Mouse (Mus musculus): ENCODE measurements around the gene Rassf5. TPM values are rescaled to one million over a fixed set of nuclear protein-coding genes. Genes with fewer than 3 reads are reported as not detected.

Gene Rassf5
- polyA plus RNA-seq, 1 experiment, result not detected

GRCm38 (mm10) chr1:131141449-131141848 lies 103.6 kb downstream of the Rassf5 start:
- Histone ChIP-seq H3K4me1 (ENCODE audit: control insufficient read depth) (peaks cover 38% of the 10 kb centered on the region), H3K4me3 (replicated peaks) (no peak overlapping the region), H3K9me3 (ENCODE audit: control insufficient read depth, low read length) (no peaks in the 10 kb centered on the region), H3K27me3 (ENCODE audit: control insufficient read depth) (no peaks in the 10 kb centered on the region), H3K36me3 (ENCODE audit: control insufficient read depth) (peaks cover under 1% of the 10 kb centered on the region; the same call in 1 of the 2 replicates)
- TF ChIP-seq TAL1 (IDR thresholded peaks at IDR 0.05; ENCODE audit: low read length) (no peak), GATA1 (IDR thresholded peaks at IDR 0.05; ENCODE audit: low read length) (no peak)

DNA sequence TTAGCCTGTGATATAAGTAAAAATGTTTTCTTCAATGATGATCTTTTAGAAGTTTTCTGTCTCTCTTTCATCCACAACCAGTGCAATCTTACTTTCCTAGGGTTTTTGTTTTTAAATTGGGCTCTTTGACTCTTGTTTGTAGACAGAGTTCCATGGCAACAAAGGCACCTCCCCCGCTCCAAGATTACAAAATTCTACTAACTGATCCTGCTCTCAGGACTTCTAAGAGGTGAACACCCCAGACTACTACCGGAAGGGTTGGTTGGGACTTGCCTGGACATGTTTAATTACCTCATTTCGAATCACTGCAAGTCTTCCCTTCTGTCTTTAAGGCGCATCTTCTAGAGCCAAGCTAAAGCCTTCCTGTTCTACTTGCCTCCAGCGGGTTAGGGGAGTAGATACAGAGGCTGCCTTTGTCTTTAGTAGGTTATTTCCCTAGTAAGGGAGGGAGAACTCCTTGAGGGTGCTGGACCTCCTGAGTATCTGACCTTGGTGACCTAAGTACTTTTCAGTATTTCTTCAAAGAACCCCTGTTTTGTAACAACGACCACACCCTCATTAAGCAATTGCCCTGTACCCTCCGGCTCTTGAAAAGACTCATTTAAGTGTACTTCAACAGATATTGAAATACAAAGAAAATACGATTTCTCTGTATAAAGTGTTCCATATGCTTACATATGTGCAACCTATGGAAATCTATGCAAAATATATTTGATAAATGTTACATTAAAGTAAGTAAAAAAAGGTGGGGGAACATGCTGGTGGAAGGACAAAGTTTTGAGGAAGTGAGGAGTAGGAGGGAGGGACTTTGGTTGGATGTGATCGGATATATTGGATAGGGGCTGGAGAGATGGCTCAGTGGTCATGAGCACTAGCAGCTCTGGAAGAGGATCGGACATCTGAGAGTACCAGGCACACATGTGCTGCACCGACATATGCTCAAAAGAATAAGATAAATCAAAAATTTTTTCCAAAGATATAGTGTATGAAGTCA lies 105.7 kb downstream of the Rassf5 start:
- Histone ChIP-seq H3K4me1 (ENCODE audit: control insufficient read depth) (peaks cover 53% of the 10 kb centered on the region), H3K36me3 (ENCODE audit: control insufficient read depth) (peaks cover 21% of the 10 kb centered on the region), H3K4me3 (replicated peaks) (peak overlapping the region; percentile 73)

DNA sequence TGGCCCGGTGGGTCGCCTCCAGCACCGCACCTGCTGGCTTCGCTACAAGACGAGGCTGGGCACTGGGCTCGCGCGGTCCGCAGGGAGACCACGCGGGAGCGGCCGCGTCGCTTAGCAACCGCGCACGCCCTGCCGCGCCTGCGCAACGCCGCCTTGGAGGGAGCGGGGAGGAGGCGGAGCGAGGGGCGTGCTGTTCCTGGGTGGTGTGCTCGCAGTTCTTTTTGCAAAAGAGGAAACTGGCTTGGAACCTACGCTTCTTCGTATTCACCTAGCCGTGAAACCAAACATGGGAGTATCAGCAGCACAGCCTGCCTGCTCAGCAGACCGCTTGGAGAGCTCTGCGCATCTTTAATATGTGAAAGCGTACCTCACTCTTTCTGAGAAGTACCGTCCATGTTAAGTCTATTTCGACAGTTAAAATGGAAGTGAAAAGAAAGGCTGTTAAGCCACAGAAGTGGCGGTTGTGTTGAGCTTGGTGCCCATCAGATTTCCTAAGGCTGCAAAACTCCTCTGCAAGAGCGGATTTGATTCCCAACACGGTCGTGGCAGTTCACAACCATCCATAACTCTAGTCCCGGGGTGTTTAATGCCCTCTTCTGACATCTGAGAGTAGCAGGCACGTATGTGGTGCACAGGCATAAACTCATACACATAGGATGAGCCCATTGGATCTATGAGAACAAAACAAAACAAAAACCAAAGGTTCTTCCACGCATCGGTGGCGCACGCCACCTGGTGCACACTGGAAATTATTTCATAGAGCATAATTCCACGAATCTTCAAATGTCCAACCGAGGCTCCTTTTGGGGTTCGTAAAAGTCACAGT lies 106.7 kb downstream of the Rassf5 start, which contains the start of gene Dyrk3:
Dyrk3 (minus strand) TSS at position 150 of the 826 bp plus-strand sequence.
- Histone ChIP-seq H3K9me3 (ENCODE audit: control insufficient read depth, low read length) (no peaks in the 10 kb centered on the region), H3K4me3 (replicated peaks) (peak within 1 kb of the TSS; percentile 73), H3K36me3 (ENCODE audit: control insufficient read depth) (peaks cover 31% of the 10 kb centered on the region), H3K4me1 (ENCODE audit: control insufficient read depth) (peaks cover 59% of the 10 kb centered on the region), H3K27me3 (ENCODE audit: control insufficient read depth) (no peaks in the 10 kb centered on the region)
- TF ChIP-seq TAL1 (IDR thresholded peaks at IDR 0.05; ENCODE audit: low read length) (no peak), GATA1 (IDR thresholded peaks at IDR 0.05; ENCODE audit: low read length) (no peak)

More for the DNA sequence above, 105.7 kb downstream of the Rassf5 start:
- Histone ChIP-seq H3K27me3 (ENCODE audit: control insufficient read depth) (no peaks in the 10 kb centered on the region), H3K9me3 (ENCODE audit: control insufficient read depth, low read length) (no peaks in the 10 kb centered on the region)
- no peak for TF ChIP-seq GATA1 (IDR thresholded peaks at IDR 0.05; ENCODE audit: low read length)
- no peak for TF ChIP-seq TAL1 (IDR thresholded peaks at IDR 0.05; ENCODE audit: low read length)

DNA sequence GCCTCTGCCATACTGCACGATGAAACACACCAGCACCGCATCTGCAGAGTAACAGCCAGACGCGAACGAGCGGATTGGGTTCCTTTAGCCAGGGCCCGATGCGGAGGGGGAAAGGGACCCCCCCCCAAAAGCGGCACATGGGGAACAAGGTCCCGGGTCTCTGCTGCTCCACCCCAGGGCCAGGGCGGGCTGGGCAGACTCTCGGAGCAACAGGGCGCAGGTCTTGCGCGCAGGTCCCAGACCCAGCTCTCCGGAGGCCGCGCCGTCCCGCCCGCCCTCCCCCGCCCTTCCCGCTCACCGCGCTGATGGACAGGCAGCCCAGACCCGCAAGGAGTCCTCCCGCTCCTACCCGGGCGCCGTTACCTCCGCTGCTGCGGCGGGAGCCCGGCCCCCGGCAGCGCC lies 107.3 kb downstream of the Rassf5 start:
- Histone ChIP-seq H3K9me3 (ENCODE audit: control insufficient read depth, low read length) (no peaks in the 10 kb centered on the region), H3K4me3 (replicated peaks) (peak overlapping the region; percentile 73), H3K27me3 (ENCODE audit: control insufficient read depth) (no peaks in the 10 kb centered on the region), H3K36me3 (ENCODE audit: control insufficient read depth) (peaks cover 37% of the 10 kb centered on the region), H3K4me1 (ENCODE audit: control insufficient read depth) (peaks cover 64% of the 10 kb centered on the region)
- TF ChIP-seq TAL1 (IDR thresholded peaks at IDR 0.05; ENCODE audit: low read length) (no peak), GATA1 (IDR thresholded peaks at IDR 0.05; ENCODE audit: low read length) (no peak)

DNA sequence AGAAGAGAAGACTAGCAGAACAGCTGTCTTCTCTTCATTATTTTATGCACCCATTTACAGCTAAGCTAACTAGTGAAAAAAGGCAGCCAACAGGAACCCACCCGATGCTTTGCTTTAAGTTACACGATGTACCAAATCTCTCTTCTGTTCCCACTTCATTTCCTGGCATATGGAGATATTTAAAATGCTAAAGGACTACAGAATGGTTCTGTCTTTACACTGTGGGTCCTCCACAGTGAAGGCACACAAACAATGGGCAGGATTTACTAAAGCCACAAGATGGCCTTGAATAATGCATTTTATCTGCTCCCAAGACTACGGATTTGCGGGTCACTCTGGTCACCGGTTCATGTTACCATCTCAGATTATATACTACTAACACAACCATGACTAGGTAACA lies 107.9 kb downstream of the Rassf5 start:
- TF ChIP-seq GATA1 (IDR thresholded peaks at IDR 0.05; ENCODE audit: low read length) (no peak), TAL1 (IDR thresholded peaks at IDR 0.05; ENCODE audit: low read length) (no peak)
- Histone ChIP-seq H3K27me3 (ENCODE audit: control insufficient read depth) (no peaks in the 10 kb centered on the region), H3K4me1 (ENCODE audit: control insufficient read depth) (peaks cover 67% of the 10 kb centered on the region)

DNA sequence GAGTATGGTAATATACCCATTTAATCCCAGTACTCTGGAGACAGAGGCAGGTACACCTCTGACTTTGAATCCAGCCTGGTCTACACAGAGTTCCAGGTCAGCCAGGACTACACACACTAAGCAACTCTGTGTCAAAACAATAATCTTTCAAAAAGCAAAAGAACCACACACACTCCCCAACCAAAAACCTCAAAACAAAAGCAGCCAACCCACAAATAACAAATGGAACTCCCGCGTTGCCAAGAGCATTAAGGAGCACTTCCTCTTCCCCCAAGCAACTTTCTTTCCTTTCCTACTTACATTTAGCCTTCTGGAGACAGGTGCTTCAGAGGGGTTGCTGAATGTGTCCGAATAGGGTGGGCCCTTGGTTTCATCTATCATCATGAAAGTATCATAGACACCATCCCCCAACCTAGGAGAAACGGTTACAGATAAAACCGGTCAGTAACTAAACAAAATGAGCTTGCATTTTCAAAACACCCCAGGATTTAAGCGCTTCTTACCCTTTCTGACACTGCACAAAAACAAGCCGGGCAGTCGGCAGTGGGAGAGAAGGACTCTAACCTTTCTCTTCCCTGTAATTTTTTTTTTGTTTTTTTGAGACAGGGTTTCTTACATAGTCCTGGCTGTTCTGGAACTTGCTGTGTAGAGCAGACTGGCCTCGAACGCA lies 109.0 kb downstream of the Rassf5 start:
- peaks cover 68% of the 10 kb centered on the region for H3K4me1 ChIP-seq (ENCODE audit: control insufficient read depth)
- TF ChIP-seq TAL1 (IDR thresholded peaks at IDR 0.05; ENCODE audit: low read length) (no peak), GATA1 (IDR thresholded peaks at IDR 0.05; ENCODE audit: low read length) (no peak)

More for the DNA sequence above, 107.9 kb downstream of the Rassf5 start:
- Histone ChIP-seq H3K36me3 (ENCODE audit: control insufficient read depth) (peaks cover 44% of the 10 kb centered on the region), H3K4me3 (replicated peaks) (peak overlapping the region; percentile 73), H3K9me3 (ENCODE audit: control insufficient read depth, low read length) (no peaks in the 10 kb centered on the region)

GRCm38 (mm10) chr1:131134942-131135522 lies 110.0 kb downstream of the Rassf5 start:
- H3K9me3 ChIP-seq (ENCODE audit: control insufficient read depth, low read length), result peaks cover 8% of the 10 kb centered on the region
- peak; percentile 71 for TF ChIP-seq GATA1 (IDR thresholded peaks at IDR 0.05; ENCODE audit: low read length)
- no peak for TF ChIP-seq TAL1 (IDR thresholded peaks at IDR 0.05; ENCODE audit: low read length)
- H3K4me1 ChIP-seq (ENCODE audit: control insufficient read depth), result peaks cover 72% of the 10 kb centered on the region
- H3K4me3 ChIP-seq (replicated peaks), result peak overlapping the region; percentile 73
- peaks cover 61% of the 10 kb centered on the region for H3K36me3 ChIP-seq (ENCODE audit: control insufficient read depth)
- H3K27me3 ChIP-seq (ENCODE audit: control insufficient read depth), result no peaks in the 10 kb centered on the region

More for the DNA sequence above, 109.0 kb downstream of the Rassf5 start:
- Histone ChIP-seq H3K36me3 (ENCODE audit: control insufficient read depth) (peaks cover 50% of the 10 kb centered on the region), H3K9me3 (ENCODE audit: control insufficient read depth, low read length) (no peaks in the 10 kb centered on the region), H3K27me3 (ENCODE audit: control insufficient read depth) (no peaks in the 10 kb centered on the region), H3K4me3 (replicated peaks) (peak overlapping the region; percentile 73)

DNA sequence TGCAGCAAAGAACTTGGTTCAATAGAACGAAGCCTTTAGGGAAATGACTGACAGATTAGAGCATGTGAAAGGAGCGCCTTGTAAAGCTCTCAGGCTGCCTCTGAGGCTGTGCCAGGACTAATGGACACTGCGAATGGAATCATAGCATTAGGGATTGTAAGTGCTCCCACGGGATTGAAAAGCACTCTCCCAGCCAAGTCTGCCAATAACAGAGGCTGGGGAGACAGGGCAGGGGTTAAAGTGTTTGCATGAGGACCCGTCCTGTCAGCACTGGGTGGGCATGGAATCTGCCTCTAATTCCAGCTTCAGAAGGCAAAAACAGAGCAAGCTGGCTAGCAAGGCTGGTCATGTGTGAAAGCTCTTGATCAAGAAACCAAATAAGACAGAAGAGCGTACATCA lies 110.8 kb downstream of the Rassf5 start:
- H3K9me3 ChIP-seq (ENCODE audit: control insufficient read depth, low read length), result peaks cover 16% of the 10 kb centered on the region
- TF ChIP-seq GATA1 (IDR thresholded peaks at IDR 0.05; ENCODE audit: low read length), result no peak
- TF ChIP-seq TAL1 (IDR thresholded peaks at IDR 0.05; ENCODE audit: low read length), result no peak
- no peaks in the 10 kb centered on the region for H3K27me3 ChIP-seq (ENCODE audit: control insufficient read depth)
- H3K36me3 ChIP-seq (ENCODE audit: control insufficient read depth), result peaks cover 69% of the 10 kb centered on the region
- H3K4me3 ChIP-seq (replicated peaks), result peak overlapping the region; percentile 73
- peaks cover 68% of the 10 kb centered on the region for H3K4me1 ChIP-seq (ENCODE audit: control insufficient read depth)

Other genes with a start within 250 kb of the Rassf5 start
- not detected in 2 replicates for gene Il10, start 225.4 kb downstream of the Rassf5 start, polyA plus RNA-seq (2012)
- 1.3 and 1.5 TPM in 2 replicates for gene Mapkapk2, start 147.4 kb downstream of the Rassf5 start, polyA plus RNA-seq (2012)
- 3.7 and 5.1 TPM in 2 replicates for gene Dyrk3, start 106.9 kb downstream of the Rassf5 start, polyA plus RNA-seq (2012)
- 2.4 and 2.8 TPM in 2 replicates for gene Eif2d, start 92.1 kb downstream of the Rassf5 start, polyA plus RNA-seq (2012)
- gene Ikbke, start 34.3 kb upstream of the Rassf5 start, polyA plus RNA-seq (2012), result 0.12 TPM in 1 of 2 replicates, not detected in the other